Mouse (Mus musculus): Measurements from ENCODE around the gene Cd70. TPM values are rescaled to one million over a fixed set of nuclear protein-coding genes. Genes with fewer than 3 reads are reported as not detected.

Cd70 gene
- polyA plus RNA-seq, 1 experiment: not detected

- peak overlapping the region; percentile 6; the same call in 1 of the 2 replicates for H3K4me3 ChIP-seq (ENCODE audit: control insufficient read depth, low read depth, low read length)
- TF ChIP-seq CTCF (IDR thresholded peaks at IDR 0.05; ENCODE audit: control insufficient read depth, insufficient read depth, insufficient replicate concordance, low read depth, low read length) (peak; percentile 76), POLR2A (IDR thresholded peaks at IDR 0.05; ENCODE audit: control insufficient read depth, low read depth, low read length) (no peak)
- H3K4me1 ChIP-seq (ENCODE audit: control insufficient read depth, insufficient read depth, low read length): peaks cover 7% of the 10 kb centered on the region
Observed at GRCm38 (mm10) chr17:57096623-57096920, 53.0 kb downstream of the Cd70 start.

More at GRCm38 (mm10) chr17:57096623-57096920, 53.0 kb downstream of the Cd70 start:
- no peaks in the 10 kb centered on the region for H3K36me3 ChIP-seq (ENCODE audit: control insufficient read depth, insufficient read depth, low read length)
- no peaks in the 10 kb centered on the region for H3K27me3 ChIP-seq (ENCODE audit: control insufficient read depth, insufficient read depth, low read length)
- H3K27ac ChIP-seq (ENCODE audit: control insufficient read depth, insufficient read depth, low read depth, low read length): no peak overlapping the region

Other genes starting within 250 kb of the Cd70 start
- 60.6 and 73.5 TPM in 2 replicates for gene Mllt1, start 214.4 kb downstream of the Cd70 start, polyA plus RNA-seq (2012; rRNA removed)
- gene Acer1, start 167.7 kb downstream of the Cd70 start, polyA plus RNA-seq (2012; rRNA removed): not detected in 2 replicates
- 31.1 and 33.7 TPM in 2 replicates for gene Clpp, start 159.5 kb downstream of the Cd70 start, polyA plus RNA-seq (2012; rRNA removed)
- 30.2 and 35.7 TPM in 2 replicates for gene Alkbh7, start 152.4 kb downstream of the Cd70 start, polyA plus RNA-seq (2012; rRNA removed)
- not detected in 2 replicates for gene Pspn, start 149.8 kb downstream of the Cd70 start, polyA plus RNA-seq (2012; rRNA removed)
- 175 and 195 TPM in 2 replicates for gene Gtf2f1, start 138.5 kb downstream of the Cd70 start, polyA plus RNA-seq (2012; rRNA removed)
- gene Gm17949, start 138.3 kb downstream of the Cd70 start, polyA plus RNA-seq (2012; rRNA removed): 19.7 and 21.3 TPM in 2 replicates
- 45.2 and 45.9 TPM in 2 replicates for gene Khsrp, start 118.3 kb downstream of the Cd70 start, polyA plus RNA-seq (2012; rRNA removed)
- 45.5 and 48.0 TPM in 2 replicates for gene Slc25a41, start 108.1 kb downstream of the Cd70 start, polyA plus RNA-seq (2012; rRNA removed)
- gene Crb3, start 90.7 kb downstream of the Cd70 start, polyA plus RNA-seq (2012; rRNA removed): 2.4 and 4.3 TPM in 2 replicates
- 8.8 and 8.9 TPM in 2 replicates for gene Slc25a23, start 89.9 kb downstream of the Cd70 start, polyA plus RNA-seq (2012; rRNA removed)
- gene Dennd1c, start 71.3 kb downstream of the Cd70 start, polyA plus RNA-seq (2012; rRNA removed): 0.35 and 0.41 TPM in 2 replicates
- 0.06 and 0.08 TPM in 2 replicates for gene Tubb4a, start 62.0 kb downstream of the Cd70 start, polyA plus RNA-seq (2012; rRNA removed)
- 0.10 TPM in 1 of 2 replicates, not detected in the other for gene Tnfsf9, start 44.5 kb downstream of the Cd70 start, polyA plus RNA-seq (2012; rRNA removed)
- not detected in 2 replicates for gene Tnfsf14, start 44.4 kb upstream of the Cd70 start, polyA plus RNA-seq (2012; rRNA removed)
- 6.3 and 12.4 TPM in 2 replicates for gene C3, start 78.4 kb upstream of the Cd70 start, polyA plus RNA-seq (2012; rRNA removed)
- gene Gpr108, start 98.7 kb upstream of the Cd70 start, polyA plus RNA-seq (2012; rRNA removed): 34.1 and 37.3 TPM in 2 replicates
- gene Trip10, start 99.7 kb upstream of the Cd70 start, polyA plus RNA-seq (2012; rRNA removed): 4.5 and 5.6 TPM in 2 replicates
- gene Vav1, start 129.3 kb upstream of the Cd70 start, polyA plus RNA-seq (2012; rRNA removed): 7.4 and 8.4 TPM in 2 replicates
- 1.9 and 2.6 TPM in 2 replicates for gene Adgre1, start 208.9 kb upstream of the Cd70 start, polyA plus RNA-seq (2012; rRNA removed)